Mouse (Mus musculus) cerebellum, postnatal 36 days (tissue): ENCODE data around the gene Ckap4.

Source experiments
- DNase-seq, 2 experiments: peaks; one replicate each; pipeline ENCODE4 v3.0.0; 2021 to 2022; ENCODE audit warnings: mixed read lengths in 2 of 2

Gene Ckap4

DNA sequence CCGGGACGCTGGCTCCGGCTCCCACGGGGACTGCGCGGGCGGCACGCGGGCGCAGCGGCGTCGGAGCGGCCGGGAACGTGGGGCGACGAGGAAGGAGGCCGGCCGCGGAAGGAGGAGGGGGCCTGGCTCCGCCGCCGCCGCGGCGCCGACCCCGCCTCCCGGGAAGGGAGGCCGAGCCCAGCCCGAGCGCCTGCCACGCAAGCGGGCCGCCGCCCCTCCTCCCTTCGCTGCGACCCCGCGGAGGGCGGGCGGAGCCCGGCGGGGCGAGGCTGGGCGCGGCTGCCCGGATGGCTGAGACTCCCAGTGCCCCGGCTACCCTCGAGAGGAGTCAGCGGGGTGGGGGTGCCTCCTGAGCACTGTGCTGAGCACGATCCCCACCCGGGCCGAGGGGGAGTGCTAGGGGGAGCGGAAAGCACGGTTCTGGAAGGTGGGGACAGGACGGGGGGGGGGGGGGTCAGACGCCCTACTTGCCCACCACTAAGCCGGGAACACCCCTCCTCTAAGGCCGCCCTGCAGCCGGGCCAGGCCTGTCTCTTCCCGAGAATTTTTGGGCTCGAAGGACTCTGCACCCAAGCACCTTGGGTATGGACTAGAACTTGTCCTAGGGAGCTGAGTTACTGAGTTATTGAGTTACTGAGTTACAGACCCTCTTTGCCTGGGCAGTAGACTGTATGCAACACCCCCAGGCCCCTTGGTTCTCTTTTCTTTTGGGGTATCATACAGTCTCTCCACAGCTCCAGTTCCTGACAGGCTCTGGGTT lies at the start of gene Ckap4:
Ckap4 (minus strand) TSS at position 151 of the 760 bp plus-strand sequence.
- peak; percentile 36 to 56 for DNase-seq

DNA sequence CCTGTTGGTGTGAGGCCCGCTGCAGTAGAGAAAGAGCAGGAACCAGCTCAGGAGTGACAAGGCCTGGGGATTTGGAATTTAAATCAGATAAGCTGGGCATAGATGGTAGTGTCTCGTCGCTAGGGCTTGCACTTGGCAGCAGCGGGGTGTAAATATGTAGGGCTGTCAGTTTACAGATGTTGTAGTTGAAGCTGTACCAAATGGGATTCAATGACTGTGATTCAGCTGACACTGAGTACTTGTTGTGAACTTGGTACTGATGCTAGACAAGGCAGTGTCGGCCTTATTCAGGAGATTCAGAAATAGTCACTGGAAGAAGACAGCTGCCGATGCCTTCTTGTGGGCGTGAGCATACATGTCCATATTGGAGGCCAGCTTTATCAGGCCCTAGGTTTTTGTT lies 48.4 kb upstream of the Ckap4 start:
- no peak for DNase-seq

DNA sequence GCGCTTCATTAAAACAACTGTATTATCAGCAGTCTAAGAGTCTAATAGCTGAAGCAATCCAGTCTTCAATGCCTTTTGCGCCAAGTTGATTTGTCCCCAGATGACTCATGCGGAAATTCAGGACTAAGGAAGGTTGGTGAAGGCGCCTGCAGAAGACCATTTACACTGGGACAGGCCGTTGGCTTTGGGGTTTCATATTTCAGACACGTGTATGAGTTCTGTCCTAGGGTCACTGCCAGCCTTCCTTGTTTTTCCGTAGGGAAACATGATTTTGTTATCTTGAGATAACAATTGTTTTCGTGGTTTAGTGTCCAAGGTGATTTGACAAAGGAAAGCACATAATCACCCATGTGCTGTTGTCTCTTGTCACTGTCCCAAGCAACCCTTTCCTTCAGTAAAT lies 47.3 kb upstream of the Ckap4 start:
- no peak for DNase-seq

DNA sequence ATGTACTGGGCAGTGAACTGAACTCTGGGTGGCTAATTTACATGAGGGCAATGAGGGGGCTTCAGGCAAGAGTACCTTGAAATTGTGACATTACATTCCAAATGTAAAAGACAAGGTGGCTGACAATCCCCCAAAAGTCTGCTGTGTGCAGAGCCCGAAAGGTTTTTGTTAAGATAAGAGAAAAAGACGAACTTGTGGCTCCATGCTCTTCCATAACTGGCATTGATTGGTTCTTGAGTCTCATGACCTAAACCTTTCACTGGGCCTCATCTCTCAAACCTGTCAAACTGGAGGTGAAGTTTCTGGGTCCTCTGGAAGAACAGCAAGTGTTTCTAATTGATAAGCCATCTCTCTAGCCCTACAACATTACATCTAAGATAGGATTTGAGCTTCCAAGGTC lies 45.7 kb upstream of the Ckap4 start:
- no peak for DNase-seq

DNA sequence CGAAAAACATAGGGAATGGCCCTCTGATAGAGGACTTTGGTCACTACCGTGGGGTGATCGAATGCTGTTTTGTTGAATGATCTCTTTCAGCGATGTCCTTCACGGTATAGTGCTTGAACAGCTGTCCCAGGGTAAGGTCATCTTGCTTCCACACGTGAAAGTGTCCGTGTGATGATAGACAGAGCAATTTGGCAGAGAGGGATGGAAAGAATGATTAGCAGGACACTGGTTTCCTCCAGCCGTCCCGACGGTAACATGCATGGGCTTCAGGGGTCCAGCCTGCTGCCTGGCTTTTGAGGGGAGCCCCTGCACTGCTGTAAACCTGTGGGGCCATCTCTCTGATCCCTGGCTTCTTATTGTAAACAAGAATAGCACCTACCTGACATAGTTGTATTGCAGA lies 44.9 kb upstream of the Ckap4 start:
- DNase-seq = no peak

DNA sequence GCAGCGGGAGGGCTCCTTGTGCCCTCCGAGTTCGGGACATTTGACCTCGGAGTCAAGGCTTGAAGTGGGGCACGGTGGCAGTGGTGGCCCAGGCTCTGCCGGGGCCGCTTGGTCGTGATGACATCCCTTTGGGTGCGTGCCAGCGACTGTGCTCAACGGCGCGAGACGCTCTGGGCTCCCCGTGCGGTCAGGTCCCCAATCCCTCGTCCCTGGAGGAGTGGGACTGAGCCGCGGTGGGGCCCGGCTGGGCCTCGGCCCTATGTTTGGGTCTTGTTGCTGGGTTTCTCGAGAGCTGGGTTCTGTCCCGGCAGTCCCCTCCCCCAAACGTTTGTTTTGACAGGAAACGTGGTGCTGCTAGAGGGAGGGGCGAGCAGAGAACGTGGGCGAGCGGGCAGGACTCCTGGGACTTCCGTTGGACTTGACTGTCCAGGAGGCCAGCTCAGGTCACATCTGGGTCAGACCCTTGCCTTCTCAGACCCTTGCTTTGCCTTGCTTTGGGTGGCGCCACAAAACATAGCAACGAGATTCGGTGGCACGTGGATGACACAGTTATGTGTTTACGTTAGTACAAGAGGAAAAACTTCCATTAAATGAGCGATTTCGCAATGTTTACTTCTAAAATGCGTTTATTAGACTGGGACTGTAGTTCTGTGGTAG lies 43.3 kb upstream of the Ckap4 start:
- peak; percentile 74 to 76 for DNase-seq

DNA sequence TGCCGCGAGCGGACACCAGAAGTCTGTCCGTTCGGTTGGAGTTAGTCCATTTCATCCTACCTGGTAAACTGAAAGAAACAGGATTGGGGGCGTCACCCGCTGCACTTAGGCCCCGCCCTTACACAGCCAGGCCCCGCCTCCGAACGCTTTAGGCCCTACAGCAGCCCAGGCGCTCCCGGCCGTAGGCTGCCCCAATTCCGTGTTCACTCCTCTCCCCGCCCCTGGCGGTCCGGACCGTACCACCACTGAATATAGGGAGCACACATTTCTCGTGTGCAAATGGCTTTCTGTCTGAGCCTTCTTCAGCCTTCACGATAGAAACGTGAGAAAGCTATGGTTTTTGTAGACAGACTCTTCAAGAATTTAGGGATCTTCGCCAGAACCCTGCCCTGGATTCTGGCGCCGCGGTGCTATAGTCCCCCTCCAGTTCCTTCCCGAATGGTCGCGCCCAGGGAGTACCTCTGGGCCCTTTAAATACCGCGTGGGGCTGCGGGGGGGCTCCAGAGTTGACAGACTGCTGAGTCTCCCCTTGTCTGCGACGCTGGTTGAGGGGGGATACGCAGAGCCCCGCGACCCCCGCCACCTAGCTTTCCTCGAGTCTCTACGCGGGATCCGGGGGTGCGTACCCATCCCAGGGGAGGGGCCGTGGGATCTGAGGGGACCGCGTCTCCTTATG lies 42.7 kb upstream of the Ckap4 start, which contains the start of gene Tcp11l2:
Tcp11l2 (plus strand) TSS at position 232 of the 676 bp plus-strand sequence.
- peak; percentile 94 to 95 for DNase-seq

DNA sequence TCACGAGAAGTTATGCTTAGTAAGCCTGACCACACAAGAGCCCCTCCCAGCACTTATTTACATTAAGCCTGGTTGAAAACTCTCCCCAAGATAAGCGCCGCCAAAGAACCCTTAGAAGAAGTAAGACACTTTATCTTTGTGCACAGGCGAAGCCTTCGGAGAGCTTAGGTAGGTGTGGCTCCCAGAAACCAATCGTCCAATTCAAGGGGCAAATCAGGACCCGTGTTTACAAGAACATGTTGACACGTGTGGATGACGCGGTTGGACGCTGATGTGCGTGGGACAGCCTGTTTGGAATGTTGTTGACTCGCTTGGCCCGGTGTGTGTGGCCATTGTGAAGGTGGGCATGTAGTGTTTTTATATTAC lies 42.1 kb upstream of the Ckap4 start:
- DNase-seq = no peak

DNA sequence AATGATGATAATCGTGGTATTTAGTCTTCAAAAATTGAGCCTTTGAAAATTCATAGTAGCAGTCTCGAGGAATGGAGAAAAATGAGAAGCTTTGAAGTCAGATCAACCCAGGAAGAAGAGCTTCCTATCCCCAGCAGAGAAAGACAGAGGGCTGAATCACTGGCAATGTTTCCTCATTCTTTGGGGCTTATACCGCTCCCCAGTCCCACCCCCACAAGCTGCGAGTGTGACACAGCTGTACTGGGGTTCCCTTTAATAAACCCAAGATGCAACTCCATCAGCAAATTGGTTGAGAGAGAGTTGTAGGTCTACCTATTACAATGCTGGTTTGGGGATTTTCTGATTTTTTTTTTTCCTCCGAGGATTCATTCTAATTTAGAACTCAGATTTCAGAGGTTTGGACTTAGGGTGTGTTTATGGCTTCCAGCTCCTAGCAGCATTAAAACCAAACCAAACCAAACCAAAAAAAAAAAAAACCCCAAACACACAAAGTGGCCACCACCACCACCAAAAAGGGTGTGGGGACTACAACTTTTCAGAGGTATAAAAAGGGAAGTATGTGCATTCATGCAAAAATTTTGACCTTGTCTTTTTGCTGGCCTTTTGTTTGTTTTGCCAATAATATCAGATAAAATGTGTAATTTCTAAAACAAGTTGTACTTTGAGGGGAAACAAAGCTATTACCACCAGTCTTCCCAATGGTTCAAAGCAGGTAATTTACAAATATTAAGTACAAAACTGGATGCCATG lies 40.0 kb upstream of the Ckap4 start:
- DNase-seq = no peak

DNA sequence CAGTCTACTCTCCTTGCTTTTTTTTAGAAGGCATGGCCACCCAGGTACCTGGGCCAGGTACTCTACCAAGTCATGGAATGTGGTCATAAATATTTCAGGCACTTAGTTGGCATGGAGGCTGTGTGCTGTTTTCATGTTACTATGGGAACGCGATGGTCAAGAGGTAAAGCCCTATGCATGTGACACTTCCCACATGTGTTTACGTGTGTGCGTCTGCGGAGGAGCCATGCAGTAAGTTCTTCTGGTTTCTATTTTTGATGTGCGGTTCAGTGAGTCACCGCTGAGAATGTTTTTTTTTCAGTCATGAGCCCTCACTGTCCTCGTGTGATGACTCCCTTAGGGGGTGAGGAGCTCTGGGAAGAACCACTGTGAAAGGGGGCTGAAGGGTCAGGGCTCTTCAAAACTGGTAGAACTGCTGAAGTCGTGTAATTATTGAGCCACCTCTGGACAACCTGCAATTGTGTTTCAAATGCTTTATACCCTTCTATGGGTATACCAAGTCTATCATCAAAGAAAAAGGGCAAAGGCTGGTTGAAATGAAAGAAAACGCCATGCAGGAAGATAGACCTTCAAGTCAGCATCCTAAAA lies 37.3 kb upstream of the Ckap4 start:
- no peak for DNase-seq

DNA sequence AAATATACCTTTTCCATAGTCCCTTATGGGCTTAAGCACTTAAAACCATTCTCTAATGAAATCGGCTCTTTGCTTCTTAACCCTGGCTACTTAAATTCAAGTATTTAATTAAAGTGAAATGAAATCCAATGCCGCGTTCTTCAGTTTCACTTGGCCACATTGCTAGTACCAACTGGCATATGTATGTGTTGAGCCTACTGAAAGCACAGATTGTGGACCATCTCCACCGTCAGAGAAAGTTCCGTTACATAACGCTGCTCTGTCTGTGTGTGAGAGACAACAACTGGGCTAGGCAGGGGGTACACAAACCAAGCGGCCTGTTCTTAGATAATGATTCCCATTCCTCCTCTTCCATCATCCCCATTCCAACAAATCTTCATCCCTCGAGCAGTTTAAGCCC lies 30.6 kb upstream of the Ckap4 start:
- DNase-seq = no peak

DNA sequence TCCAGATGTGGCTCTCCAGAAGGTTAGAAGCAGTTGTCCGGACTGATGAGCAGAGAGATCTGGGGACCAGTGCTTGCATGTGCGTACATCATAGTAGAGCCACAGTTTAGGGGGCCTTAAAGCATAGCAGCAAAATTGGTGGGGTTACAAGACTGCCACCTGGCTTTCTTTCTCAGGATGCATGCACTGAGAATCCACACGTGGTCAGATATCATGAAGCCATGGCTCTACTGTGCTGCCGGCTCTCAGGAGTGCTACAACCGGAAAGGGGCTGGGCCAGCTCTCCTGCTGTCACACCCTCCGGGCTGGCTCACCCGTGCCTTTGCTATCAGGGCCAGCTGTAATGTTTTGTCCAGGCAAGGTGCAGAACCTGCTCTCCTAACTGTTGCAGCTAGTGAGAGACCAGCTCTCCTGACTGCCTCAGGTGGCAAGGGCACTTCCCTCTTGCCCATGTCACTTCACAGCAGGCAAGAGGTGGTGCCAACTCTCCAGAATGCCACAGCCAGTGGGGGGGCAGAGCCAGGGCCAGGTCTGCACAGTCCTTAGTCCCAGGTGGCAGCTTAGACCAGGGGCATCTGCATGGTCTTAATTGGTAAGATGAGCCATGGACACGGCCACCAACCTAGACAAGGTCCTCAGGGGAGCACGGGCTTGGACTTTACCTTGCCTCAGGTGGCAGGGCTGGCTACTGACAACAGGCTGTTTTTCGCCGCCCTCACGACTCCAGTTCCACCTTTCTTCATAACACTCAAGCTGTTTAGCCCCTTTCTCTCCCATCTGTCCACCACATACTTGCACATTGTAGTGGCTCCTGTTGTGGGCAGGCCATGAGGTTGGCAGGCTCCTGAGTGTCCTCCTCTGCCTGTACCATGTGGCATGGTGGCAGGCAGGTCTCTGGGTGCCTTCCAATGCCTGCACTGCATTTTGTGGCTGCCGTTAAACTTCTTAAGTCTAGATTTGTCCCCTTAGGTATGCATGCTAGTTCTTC lies 29.0 kb upstream of the Ckap4 start:
- peak; percentile 85 for DNase-seq

DNA sequence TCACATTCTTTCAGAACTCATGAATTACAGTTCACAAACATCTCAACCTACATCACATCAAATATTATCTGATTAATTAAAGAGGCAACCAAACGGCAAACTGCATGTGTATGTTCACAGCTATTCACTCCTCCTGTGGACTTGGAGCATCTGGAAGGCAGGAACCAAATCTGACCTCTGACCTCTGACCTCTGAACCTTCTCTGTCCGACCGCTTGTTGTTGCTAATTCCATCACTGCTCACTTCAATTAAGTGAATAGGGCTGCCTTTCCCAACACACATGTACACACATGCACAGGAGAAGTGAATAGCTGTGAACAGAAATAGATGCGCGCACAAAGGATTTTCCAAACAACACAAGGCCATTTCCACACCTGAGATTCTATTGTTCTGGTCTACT lies 28.3 kb upstream of the Ckap4 start:
- DNase-seq = no peak

DNA sequence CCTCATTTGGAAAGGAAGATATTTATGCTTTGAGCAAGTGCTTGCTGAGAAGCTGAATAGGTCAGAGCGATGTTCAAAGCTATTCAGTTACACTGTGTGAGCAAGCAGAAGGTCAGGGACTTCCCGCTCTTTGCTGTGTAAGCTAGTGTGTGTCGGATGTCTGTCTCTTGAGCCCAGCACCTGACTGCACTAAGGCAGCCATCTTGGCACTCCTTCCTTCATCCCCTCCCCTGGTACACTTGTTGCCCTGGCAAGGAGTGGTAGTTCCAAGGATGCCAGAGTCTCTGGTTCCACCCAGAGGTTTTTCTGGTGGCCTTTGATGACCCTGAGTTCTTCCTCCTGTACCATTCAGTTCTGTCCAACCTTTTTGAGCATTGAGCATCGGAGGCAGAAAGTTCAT lies 26.1 kb upstream of the Ckap4 start:
- DNase-seq = no peak

DNA sequence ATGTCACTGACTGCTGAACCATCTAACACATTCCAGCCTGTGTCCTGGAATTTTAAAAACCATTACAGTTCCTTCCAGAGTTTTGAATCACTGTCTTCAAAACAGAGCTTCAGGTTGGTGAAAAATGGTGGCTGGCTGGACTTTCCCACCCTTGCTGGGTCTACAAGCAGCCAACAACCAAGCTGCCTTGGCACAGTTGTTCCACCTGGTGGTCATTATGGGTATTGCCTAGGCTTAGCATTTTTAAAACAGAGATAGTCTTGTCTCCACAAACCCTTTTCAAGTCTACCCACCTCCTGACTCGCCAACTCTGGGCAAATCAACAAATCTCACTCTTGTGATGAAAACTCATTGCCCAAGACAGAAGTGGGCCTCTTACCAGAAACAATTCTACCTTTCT lies 24.6 kb upstream of the Ckap4 start:
- no peak for DNase-seq

DNA sequence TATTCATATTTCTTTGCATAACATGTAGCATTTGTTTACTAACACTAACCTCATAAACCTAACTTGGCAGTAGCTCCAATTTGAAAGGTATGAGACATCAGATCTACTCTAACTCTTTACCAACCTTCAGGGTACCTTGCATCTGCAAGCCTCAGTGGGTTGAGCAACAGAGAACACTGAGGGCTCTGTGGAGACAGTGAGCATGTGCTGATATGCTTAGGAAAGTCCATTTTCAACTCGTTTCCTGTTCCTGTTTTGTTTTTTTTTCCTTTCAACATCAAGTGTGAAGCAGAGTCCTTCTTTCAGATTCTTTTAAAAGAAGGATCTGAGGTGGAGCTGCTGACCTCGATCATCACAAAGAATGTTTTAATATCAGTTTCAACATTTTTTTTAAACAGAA lies 22.3 kb upstream of the Ckap4 start:
- DNase-seq = no peak

DNA sequence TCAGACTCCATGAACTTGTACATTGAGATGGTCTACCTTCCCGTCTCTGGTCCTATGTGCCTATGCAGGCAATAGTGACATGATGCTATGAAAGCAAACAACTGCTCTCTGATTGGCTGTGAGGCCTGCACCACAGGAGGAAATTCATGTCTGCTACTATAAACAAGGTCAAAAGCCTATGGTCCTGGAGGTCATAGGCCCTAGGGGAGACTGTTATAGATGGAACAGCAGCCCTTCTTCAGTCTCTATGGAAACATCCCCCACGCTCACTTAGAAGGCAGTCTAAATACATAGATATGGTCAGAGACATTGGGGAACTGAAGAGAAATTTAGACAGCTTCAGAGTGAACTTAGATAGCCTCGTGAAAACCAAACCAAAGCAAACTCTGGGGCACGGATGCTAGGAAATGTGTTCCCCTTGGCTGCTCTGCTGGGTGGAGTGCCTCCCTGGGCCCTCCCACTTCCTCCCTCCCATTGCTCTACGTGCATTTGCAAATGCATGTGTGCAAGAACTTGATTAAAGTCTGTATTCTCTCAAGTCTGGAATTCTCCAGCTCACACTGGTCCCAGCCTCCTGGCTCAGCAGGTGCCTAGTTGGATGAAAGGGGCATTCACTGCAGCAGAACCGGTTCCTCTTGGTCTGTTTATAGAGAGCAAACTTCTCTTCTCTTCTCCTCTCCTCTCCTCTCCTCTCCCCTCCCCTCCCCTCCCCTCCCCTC lies 20.6 kb upstream of the Ckap4 start:
- DNase-seq = no peak

DNA sequence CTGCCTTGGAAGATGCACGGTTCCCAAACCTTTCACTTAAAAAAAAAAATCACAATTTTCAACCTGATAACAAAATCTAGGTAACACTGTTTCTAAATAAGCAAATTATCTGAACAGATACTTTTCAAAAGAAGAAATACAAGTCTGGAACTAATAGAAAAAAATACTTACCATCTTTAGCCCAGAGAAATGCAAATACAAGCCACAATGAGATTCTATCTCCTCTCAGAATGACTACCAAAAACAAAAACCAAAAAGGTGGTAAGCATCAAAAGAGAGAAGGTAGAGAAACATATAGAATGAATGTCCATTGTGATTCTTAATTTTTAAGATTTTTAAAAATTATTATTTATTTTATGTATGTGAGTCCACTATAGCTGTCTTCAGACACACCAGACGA lies 18.6 kb upstream of the Ckap4 start:
- no peak for DNase-seq

DNA sequence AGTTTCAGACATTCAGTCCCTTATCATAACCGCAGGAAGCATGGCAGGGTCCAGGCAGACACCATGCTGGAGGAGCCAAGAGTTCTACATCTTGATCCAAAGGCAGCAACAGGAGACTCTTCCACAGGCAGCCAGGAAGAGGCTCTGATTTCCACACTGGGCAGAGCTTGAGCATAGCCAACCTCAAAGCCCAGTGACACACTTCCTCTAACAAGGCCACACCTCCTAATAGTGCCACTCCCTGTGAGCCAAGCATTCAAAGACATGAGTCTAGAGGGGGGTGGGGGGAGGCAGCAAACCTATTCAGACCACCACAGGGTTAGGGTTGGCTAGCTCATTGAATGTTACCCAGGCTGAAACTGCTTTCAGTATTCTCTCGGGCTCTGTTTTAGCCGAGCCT lies 18.0 kb upstream of the Ckap4 start:
- no peak for DNase-seq

DNA sequence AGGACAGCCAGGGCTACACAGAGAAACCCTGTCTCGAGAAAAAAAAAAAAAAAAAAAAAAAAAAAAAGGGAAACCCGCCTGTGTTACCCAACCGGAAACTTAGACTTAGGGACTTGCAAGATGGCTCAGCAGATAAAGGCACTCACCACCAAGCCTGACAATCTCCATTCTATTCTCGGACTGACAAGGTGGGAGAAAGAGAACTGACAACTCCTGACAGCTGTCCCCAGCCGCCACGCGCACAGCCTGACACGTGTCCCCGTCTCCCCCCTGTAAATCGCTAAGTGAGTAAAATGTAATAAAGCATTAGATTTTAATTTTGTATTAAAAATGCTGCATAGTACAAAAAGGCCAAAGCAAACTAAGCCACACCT lies 16.0 kb upstream of the Ckap4 start:
- DNase-seq = no peak
